Comparison of ENCODE assay signal across 8 mouse cellular contexts in genomic region chr5:144767106-144767798, GRCm38 (mm10). TPM values are rescaled to one million over a fixed set of nuclear protein-coding genes. Genes with fewer than 3 reads are reported as not detected.
DNase-seq lines count a peak whose midpoint lies in the region; ATAC-seq and TF ChIP-seq lines count a peak whose summit lies in the region.
"Not testable (repeated sequence)": the region's sequence is repeated elsewhere in the genome, so short reads cannot be mapped to it uniquely, and the experiment has no call there.

Gene Trrap (plus strand): TSS chr5:144767732.

- peak within 1 kb of the TSS; percentile 96 for H3K9ac ChIP-seq in hindbrain, embryonic 11.5 days (ENCODE audit: low read depth, low read length)
- peak within 1 kb of the TSS; percentile 93 for H3K9ac ChIP-seq in liver, embryonic 11.5 days (ENCODE audit: low read depth, low read length)
- peak within 1 kb of the TSS; percentile 87 for H3K9ac ChIP-seq in midbrain, embryonic 14.5 days (replicated peaks; ENCODE audit: low read length)

- TF ChIP-seq CTCF in embryonic fibroblast, embryonic 13.5 days (IDR thresholded peaks at IDR 0.05; ENCODE audit: borderline replicate concordance, insufficient read depth, low read length); layer of hippocampus, adult 2 months (conservative IDR thresholded peaks at IDR 0.05); testis, adult 2 months (IDR thresholded peaks at IDR 0.05; ENCODE audit: control insufficient read depth, insufficient read depth, insufficient replicate concordance, low read depth, low read length): not testable (repeated sequence)

- not testable (repeated sequence) for H3K9me3 ChIP-seq in hindbrain, embryonic 11.5 days (ENCODE audit: control insufficient read depth, low read length); liver, embryonic 11.5 days (ENCODE audit: control insufficient read depth, low read length); midbrain, embryonic 14.5 days (ENCODE audit: control insufficient read depth, low read length)

- peak within 1 kb of the TSS; percentile 88 for H3K27ac ChIP-seq in embryonic fibroblast, embryonic 13.5 days (ENCODE audit: insufficient read depth, low read length)
- H3K27ac ChIP-seq in hindbrain, embryonic 11.5 days (ENCODE audit: low read depth, low read length) = peak within 1 kb of the TSS; percentile 92
- peak within 1 kb of the TSS; percentile 100 for H3K27ac ChIP-seq in layer of hippocampus, adult 2 months
- H3K27ac ChIP-seq in liver, embryonic 11.5 days (ENCODE audit: low read depth, low read length) = peak within 1 kb of the TSS; percentile 86
- peak within 1 kb of the TSS; percentile 96 for H3K27ac ChIP-seq in midbrain, embryonic 14.5 days (replicated peaks; ENCODE audit: low read depth, low read length)
- peak within 1 kb of the TSS; percentile 87 for H3K27ac ChIP-seq in testis, adult 2 months (ENCODE audit: control insufficient read depth, insufficient read depth, low read depth, low read length)

- H3K4me1 ChIP-seq in embryonic fibroblast, embryonic 13.5 days (ENCODE audit: control insufficient read depth, insufficient read depth, low read length); hindbrain, embryonic 11.5 days (replicated peaks; ENCODE audit: control insufficient read depth, insufficient read depth, low read length); liver, embryonic 11.5 days (replicated peaks; ENCODE audit: control insufficient read depth, insufficient read depth, low read length): not testable (repeated sequence)
- H3K4me1 ChIP-seq in midbrain, embryonic 14.5 days (ENCODE audit: control insufficient read depth, insufficient read depth, low read length) = peaks cover 11% of the 10 kb centered on the region
- H3K4me1 ChIP-seq in testis, adult 2 months (ENCODE audit: control insufficient read depth, insufficient read depth, low read length) = peaks cover 12% of the 10 kb centered on the region

- TF ChIP-seq POLR2A in embryonic fibroblast, embryonic 13.5 days (IDR thresholded peaks at IDR 0.05; ENCODE audit: low read depth, low read length); testis, adult 2 months (IDR thresholded peaks at IDR 0.05; ENCODE audit: control insufficient read depth, low read depth, low read length): not testable (repeated sequence)

- peak; percentile 23 for ATAC-seq in hindbrain, embryonic 11.5 days (ENCODE audit: low FRiP score)
- ATAC-seq in liver, embryonic 11.5 days (replicated peaks; ENCODE audit: low FRiP score) = not testable (repeated sequence)
- peak; percentile 3; the same call in 1 of the 2 replicates for ATAC-seq in midbrain, embryonic 14.5 days (ENCODE audit: low FRiP score, low TSS enrichment)

- H3K4me2 ChIP-seq in hindbrain, embryonic 11.5 days (replicated peaks; ENCODE audit: low read depth, low read length) = peak within 1 kb of the TSS; percentile 65
- peak within 1 kb of the TSS; percentile 71 for H3K4me2 ChIP-seq in liver, embryonic 11.5 days
- peak within 1 kb of the TSS; percentile 71 for H3K4me2 ChIP-seq in midbrain, embryonic 14.5 days (ENCODE audit: low read length)

- 80% methylated on average over 13 of the region's 15 CpGs for WGBS in hindbrain, embryonic 11.5 days
- 76% methylated on average over 15 of the region's 15 CpGs for WGBS in liver, embryonic 11.5 days
- 82% methylated on average over 14 of the region's 15 CpGs for WGBS in midbrain, embryonic 14.5 days

- peak within 1 kb of the TSS; percentile 89 for H3K4me3 ChIP-seq in embryonic fibroblast, embryonic 13.5 days (ENCODE audit: insufficient read depth, low read length)
- peak within 1 kb of the TSS; percentile 87 for H3K4me3 ChIP-seq in hindbrain, embryonic 11.5 days (ENCODE audit: low read depth, low read length)
- peak within 1 kb of the TSS; percentile 92 for H3K4me3 ChIP-seq in layer of hippocampus, adult 2 months
- H3K4me3 ChIP-seq in liver, embryonic 11.5 days (ENCODE audit: low read depth, low read length) = peak within 1 kb of the TSS; percentile 79
- H3K4me3 ChIP-seq in midbrain, embryonic 14.5 days (replicated peaks; ENCODE audit: low read depth, low read length) = peak within 1 kb of the TSS; percentile 78
- H3K4me3 ChIP-seq in testis, adult 2 months (ENCODE audit: control insufficient read depth, low read depth, low read length) = peak within 1 kb of the TSS; percentile 83

- not testable (repeated sequence) for H3K36me3 ChIP-seq in hindbrain, embryonic 11.5 days (ENCODE audit: control insufficient read depth, insufficient read depth, low read length); testis, adult 2 months (ENCODE audit: control insufficient read depth, insufficient read depth, low read length)
- peaks cover 11% of the 10 kb centered on the region for H3K36me3 ChIP-seq in liver, embryonic 11.5 days (ENCODE audit: control insufficient read depth, insufficient read depth, low read length)
- H3K36me3 ChIP-seq in midbrain, embryonic 14.5 days (ENCODE audit: control insufficient read depth, insufficient read depth, low read length) = peaks cover 15% of the 10 kb centered on the region

- DNase-seq in adrenal gland, postnatal 25 days; gonadal fat pad, adult 2 months (ENCODE audit: low read depth); hindbrain, embryonic 11.5 days (ENCODE audit: low spot score); layer of hippocampus, adult 2 months (ENCODE audit: low spot score in 2 of 2); liver, embryonic 11.5 days (ENCODE audit: low spot score); midbrain, embryonic 14.5 days: not testable (repeated sequence)

- not testable (repeated sequence) for H3K27me3 ChIP-seq in hindbrain, embryonic 11.5 days (ENCODE audit: control insufficient read depth, insufficient read depth, low read length); liver, embryonic 11.5 days (replicated peaks; ENCODE audit: control insufficient read depth, insufficient read depth, low read length); midbrain, embryonic 14.5 days (ENCODE audit: control insufficient read depth, insufficient read depth, low read length); testis, adult 2 months (ENCODE audit: control insufficient read depth, insufficient read depth, low read length)

RNA-seq across cellular contexts. Expression of gene Trrap, which starts in this region (rescaled TPM):
- 120 and 154 TPM in 2 replicates for total RNA-seq in adrenal gland, postnatal 25 days (2021)
- polyA plus RNA-seq in embryonic fibroblast, embryonic 13.5 days (2011; ENCODE audit: insufficient read length, low read depth, missing spikeins) = 83.6 and 88.3 TPM in 2 replicates
- polyA plus RNA-seq in gonadal fat pad, adult 2 months (2012; rRNA removed) = 98.4 and 103 TPM in 2 replicates
- 84.0 and 102 TPM in 2 replicates for polyA plus RNA-seq in hindbrain, embryonic 11.5 days (2014; fragmentation: Nextera tagmentation; extraction: Ambion mirVana)
- 100 to 1,000 TPM; 175 to 189 TPM for total RNA-seq in layer of hippocampus, adult 2 months (2021)
- polyA plus RNA-seq in liver, embryonic 11.5 days (2014; fragmentation: Nextera tagmentation; extraction: Ambion mirVana) = 58.6 and 64.2 TPM in 2 replicates
- 81.7 and 109 TPM in 2 replicates for polyA plus RNA-seq in midbrain, embryonic 14.5 days (2014; fragmentation: Nextera tagmentation; extraction: Ambion mirVana)
- 107 and 109 TPM in 2 replicates for polyA plus RNA-seq in testis, adult 2 months (2012; rRNA removed)
